Mouse (Mus musculus) spleen, adult 2 months (tissue): ENCODE results near the gene Atp6v1b1. TPM values are rescaled to one million over a fixed set of nuclear protein-coding genes. Genes with fewer than 3 reads are reported as not detected.

Source experiments
- DNase-seq, 2 experiments: peaks; one replicate each; pipeline versions ENCODE4 v3.0.0 to v3.0.0-alpha.2; 2012 to 2021; ENCODE audit warnings: low spot score in 2 of 2, low read depth in 1 of 2
- H3K27ac ChIP-seq: fragments of 200-500 bp; 2 replicates; pipeline ENCODE4 v1.5.1; 2012; ENCODE audit warnings: low read length, inconsistent platforms; ENCODE audit not compliant: insufficient read depth
- H3K27me3 ChIP-seq: fragments of 200-500 bp; 2 replicates; pipeline ENCODE4 v1.6.1; 2012; ENCODE audit warnings: mild to moderate bottlenecking, moderate library complexity, low read length, inconsistent platforms; ENCODE audit not compliant: control insufficient read depth, insufficient read depth
- H3K36me3 ChIP-seq: fragments of 200-500 bp; 2 replicates; pipeline ENCODE4 v1.6.1; 2012; ENCODE audit warnings: mild to moderate bottlenecking, low read length, inconsistent platforms; ENCODE audit not compliant: control insufficient read depth, insufficient read depth
- H3K4me1 ChIP-seq: fragments of 200-500 bp; 2 replicates; pipeline ENCODE4 v1.6.1; 2011; ENCODE audit warnings: inconsistent platforms; ENCODE audit not compliant: control insufficient read depth, insufficient read depth, insufficient read length
- H3K4me3 ChIP-seq: fragments of 200-500 bp; 2 replicates; pipeline ENCODE4 v1.5.1; 2011; ENCODE audit warnings: mild to moderate bottlenecking, inconsistent platforms; ENCODE audit not compliant: insufficient read depth, insufficient read length; ENCODE audit errors: extremely low read depth
- CTCF ChIP-seq: fragments of 200-500 bp; IDR thresholded peaks from 2 replicates; pipeline ENCODE4 v1.5.1; 2011; ENCODE audit warnings: mild to moderate bottlenecking, inconsistent platforms; ENCODE audit not compliant: insufficient read depth, insufficient read length, insufficient replicate concordance; ENCODE audit errors: extremely low read depth
- POLR2A ChIP-seq: fragments of 200-500 bp; IDR thresholded peaks from 2 replicates; pipeline ENCODE4 v1.6.1; 2011; ENCODE audit warnings: low read depth, low read length, inconsistent platforms
- WGBS: fragments of 180-500 bp; shearing (Covaris S2); methylation state at CpG from one replicate; pipeline ENCODE4 v1.1.7; 2018; 5-methylcytosine and 5-hydroxymethylcytosine counted together
- polyA plus RNA-seq: library from polyadenylated mRNA; depleted of rRNA; stranded (reverse); fragments of >200 nt; gene quantifications from 2 replicates; pipeline ENCODE4 v1.2.3, GENCODE M21; 2012

Atp6v1b1 gene
- polyA plus RNA-seq, 1 experiment: 0.14 TPM

DNA sequence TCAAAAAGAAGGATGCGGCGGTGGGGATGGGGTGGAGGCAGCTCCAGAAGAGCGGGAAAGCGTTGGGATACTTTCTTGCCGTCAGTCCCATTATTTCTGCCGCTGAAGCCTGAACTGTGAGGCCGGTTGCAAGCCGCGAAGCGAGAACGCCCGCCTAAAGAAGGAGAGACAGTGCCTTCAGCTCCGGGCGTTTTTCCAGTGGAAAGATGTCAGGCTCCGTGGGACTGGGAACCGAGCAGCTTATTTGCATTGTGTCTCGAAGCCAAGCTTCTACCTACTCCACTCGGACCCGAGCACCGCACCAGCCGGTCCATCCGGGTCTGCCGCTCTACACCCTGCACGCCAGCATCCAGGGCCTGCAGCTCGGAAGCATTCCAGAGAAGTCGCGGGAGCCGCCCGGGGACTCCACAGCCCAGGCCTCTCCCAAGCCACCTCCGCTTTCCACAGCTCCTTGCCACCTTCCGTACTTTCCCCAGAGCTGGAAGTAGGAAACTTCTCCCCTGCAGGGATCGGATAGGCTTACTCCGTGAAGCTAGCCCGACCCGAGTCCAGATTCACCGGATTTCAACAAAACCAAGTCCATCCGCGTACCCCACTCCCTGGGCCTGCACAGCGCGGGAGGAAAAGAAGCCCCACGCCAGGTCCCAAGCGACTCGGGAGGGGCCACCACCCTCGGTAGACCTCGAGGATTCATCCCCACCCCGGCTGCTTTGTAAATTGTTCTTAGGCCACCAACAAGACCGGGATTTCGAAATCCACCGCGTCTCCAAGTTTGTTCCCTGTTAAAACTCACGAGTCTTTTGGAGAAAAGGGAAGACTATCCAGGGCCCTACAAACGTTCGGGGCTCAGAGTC, 40.4 kb upstream of the Atp6v1b1 start:
- DNase-seq: no peak
- H3K27ac ChIP-seq: no peak overlapping the region
- WGBS: 4% methylated on average over 53 of the region's 53 CpGs
- H3K4me3 ChIP-seq: no peak overlapping the region
- no peaks in the 10 kb centered on the region for H3K36me3 ChIP-seq
- TF ChIP-seq CTCF (no peak), POLR2A (no peak)
- peaks cover 22% of the 10 kb centered on the region for H3K27me3 ChIP-seq
- H3K4me1 ChIP-seq: no peaks in the 10 kb centered on the region

DNA sequence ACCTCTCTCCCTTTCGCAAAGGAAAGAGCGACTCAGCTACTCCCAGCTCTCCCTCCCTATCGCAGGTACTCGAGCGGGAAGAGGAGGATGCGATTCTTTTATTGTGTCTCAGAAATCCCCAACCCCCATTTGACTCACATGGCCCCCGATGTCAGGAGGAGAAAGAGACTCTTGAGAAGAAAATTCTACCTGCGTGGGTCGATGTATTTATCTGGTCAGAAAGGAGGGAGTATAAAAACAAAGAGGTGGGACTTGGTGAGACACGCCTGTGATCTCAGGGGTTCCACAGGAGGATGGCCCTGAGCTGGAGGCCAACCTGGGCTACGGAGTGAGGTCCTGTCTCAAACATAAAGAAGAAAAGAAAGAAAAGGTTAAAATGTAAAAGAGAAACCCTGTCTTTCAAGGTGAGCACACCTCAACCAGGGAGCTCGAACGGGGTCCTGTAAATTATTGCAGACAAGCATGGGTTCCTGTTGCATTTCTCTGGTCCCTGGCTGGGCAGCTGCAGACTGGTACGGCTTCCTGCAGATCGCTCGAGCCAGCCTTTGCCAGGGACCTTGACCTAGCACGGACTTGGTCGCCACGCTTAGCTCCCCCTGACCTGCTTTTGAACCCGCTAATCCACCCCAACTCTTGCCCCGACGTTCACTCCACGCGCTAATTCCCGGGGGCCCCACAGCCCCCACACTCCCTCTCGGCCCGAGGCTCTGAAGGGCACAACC, 39.6 kb upstream of the Atp6v1b1 start:
- H3K4me1 ChIP-seq: no peaks in the 10 kb centered on the region
- H3K27ac ChIP-seq: no peak overlapping the region
- no peaks in the 10 kb centered on the region for H3K36me3 ChIP-seq
- H3K4me3 ChIP-seq: no peak overlapping the region
- 5% methylated on average over 27 of the region's 27 CpGs for WGBS
- no peak for DNase-seq
- TF ChIP-seq POLR2A (no peak), CTCF (no peak)
- peaks cover 20% of the 10 kb centered on the region for H3K27me3 ChIP-seq

DNA sequence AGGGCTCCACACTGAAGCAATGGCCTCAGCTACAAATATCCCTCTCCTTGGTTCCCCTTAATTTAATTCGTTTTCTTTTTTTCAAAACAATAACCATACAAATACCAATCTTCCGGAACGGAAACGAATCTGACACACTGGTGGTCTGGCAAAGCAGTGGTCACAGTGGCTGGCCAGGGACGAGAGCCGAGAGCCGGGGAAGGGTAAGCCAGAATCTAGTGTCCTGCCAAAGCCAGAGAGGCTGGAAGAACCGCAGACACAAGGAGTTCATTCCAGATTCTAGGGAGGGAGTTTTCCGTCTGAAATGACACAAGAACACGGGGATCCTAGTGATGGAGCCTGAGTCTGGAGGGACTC, 39.1 kb upstream of the Atp6v1b1 start:
- H3K4me3 ChIP-seq: no peak overlapping the region
- no peaks in the 10 kb centered on the region for H3K4me1 ChIP-seq
- WGBS: 4% methylated on average over 10 of the region's 10 CpGs
- peaks cover 20% of the 10 kb centered on the region for H3K27me3 ChIP-seq
- TF ChIP-seq POLR2A: no peak
- no peak for TF ChIP-seq CTCF
- DNase-seq: no peak
- no peak overlapping the region for H3K27ac ChIP-seq
- no peaks in the 10 kb centered on the region for H3K36me3 ChIP-seq

DNA sequence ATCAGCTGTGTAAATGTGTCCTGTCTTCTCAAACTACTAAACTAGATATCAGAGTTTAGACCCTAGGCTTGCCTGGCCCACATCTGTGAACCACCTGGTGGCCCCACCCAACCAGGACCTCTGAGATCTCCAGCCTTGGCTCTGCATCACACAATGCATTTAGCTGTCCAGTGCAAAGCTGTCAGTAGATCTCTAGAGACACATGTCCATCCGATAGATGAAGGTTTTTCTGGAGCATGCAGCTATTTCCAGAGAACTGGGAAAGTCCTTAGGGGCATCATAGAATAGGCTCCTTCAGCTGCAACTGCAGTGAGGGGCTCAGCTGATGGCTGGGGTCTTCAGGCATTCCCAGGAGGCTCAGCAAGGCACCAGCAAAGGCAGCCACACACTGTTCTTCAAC, 38.5 kb upstream of the Atp6v1b1 start:
- Histone ChIP-seq H3K27me3 (peaks cover 17% of the 10 kb centered on the region), H3K4me3 (no peak overlapping the region), H3K36me3 (no peaks in the 10 kb centered on the region), H3K27ac (no peak overlapping the region), H3K4me1 (no peaks in the 10 kb centered on the region)
- TF ChIP-seq CTCF: no peak
- no peak for TF ChIP-seq POLR2A
- no peak for DNase-seq
- WGBS: 19% methylated on average over 1 of the region's 1 CpGs

DNA sequence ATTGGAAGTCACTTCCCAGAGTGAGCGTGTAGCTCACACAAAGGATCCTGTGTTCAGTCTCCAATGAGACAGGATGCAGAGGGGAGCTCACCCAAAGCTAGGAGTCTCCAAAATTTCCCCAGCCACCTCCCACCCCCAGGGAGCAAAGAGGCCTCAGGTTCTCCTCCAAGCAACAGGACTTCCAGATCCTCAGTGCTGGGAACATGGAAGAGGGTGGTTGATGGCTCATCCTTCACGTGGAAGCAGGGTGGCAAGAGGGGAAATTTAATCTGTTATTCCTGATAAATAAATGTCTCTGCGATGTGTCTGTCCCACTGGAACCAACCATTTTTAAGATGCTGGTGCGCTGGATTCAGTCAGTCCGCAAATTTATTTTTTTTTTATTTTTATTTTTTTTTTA, 38.1 kb upstream of the Atp6v1b1 start:
- WGBS: 30% methylated on average over 5 of the region's 5 CpGs
- no peaks in the 10 kb centered on the region for H3K36me3 ChIP-seq
- H3K4me1 ChIP-seq: no peaks in the 10 kb centered on the region
- TF ChIP-seq CTCF (no peak), POLR2A (no peak)
- H3K4me3 ChIP-seq: no peak overlapping the region
- H3K27ac ChIP-seq: no peak overlapping the region
- peaks cover 17% of the 10 kb centered on the region for H3K27me3 ChIP-seq
- no peak for DNase-seq

DNA sequence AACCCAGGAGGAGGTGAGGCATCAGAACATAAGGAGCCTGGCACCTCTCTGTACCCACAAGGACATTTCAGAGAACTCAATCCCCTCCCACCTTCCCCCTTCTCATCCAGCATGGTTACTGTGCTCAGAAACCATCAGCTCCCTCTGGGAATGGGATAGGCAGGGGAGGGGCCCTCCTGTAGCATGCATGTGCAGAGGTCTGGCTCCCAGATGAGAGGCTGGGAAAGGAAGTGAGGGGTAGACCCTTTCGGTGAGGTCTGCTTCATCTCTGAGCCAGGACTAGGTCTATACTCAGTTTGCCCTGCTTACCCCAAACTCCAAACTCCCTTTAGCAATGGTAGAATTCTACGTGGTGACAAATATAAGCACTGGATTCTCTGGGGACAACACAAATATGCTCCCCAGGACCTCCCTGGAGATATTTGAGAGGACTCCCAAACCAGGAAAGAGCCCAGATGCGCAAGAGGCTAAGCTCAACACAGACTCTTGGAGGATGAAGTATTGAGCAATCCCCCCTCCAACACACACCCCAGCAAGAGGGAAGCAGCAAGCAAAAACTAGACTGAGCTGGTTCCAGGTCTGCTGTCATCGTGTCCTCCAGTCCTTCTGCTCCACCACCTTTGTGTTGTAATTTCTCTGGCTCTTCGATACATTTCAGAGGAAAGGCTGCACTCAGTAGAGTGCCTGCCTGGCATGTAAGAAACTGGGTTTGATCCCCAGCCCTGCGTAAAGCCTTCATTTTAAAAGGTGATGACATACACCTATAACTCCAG, 34.9 kb upstream of the Atp6v1b1 start:
- H3K27ac ChIP-seq: no peak overlapping the region
- H3K36me3 ChIP-seq: no peaks in the 10 kb centered on the region
- peaks cover 25% of the 10 kb centered on the region for H3K27me3 ChIP-seq
- no peak for DNase-seq
- 8% methylated on average over 6 of the region's 6 CpGs for WGBS
- H3K4me1 ChIP-seq: peaks cover 7% of the 10 kb centered on the region
- H3K4me3 ChIP-seq: no peak overlapping the region
- TF ChIP-seq POLR2A: no peak
- no peak for TF ChIP-seq CTCF
